Mouse (Mus musculus) bone marrow macrophage, adult 2 months (primary cell): ENCODE data around the gene Cntn6.

Source experiments
- CTCF ChIP-seq: IDR thresholded peaks from 2 replicates; pipeline ENCODE4 v1.5.1; 2012; ENCODE audit warnings: low read depth, mild to moderate bottlenecking, low read length, moderate library complexity
- POLR2A ChIP-seq: IDR thresholded peaks from 2 replicates; pipeline ENCODE4 v1.6.1; 2012; ENCODE audit warnings: mild to moderate bottlenecking, low read depth, low read length, borderline replicate concordance

- TF ChIP-seq CTCF, result no peak
- no peak for TF ChIP-seq POLR2A
These were observed 391.4 kb downstream of the Cntn6 start for GRCm38 (mm10) chr6:104884021-104884420.
